In genomic region chr10:128504641-128505370, GRCm38 (mm10) we compare ENCODE assay signal across 9 mouse cellular contexts. TPM values are rescaled to one million over a fixed set of nuclear protein-coding genes. Genes with fewer than 3 reads are reported as not detected.
DNase-seq lines count a peak whose midpoint lies in the region; ATAC-seq and TF ChIP-seq lines count a peak whose summit lies in the region.
"Had no signal": no experiment of that assay in that cellular context is flagged by ENCODE, and none has a peak within 500 bp of the region (broad histone marks: within the 10 kb centered on the region; RNA-seq: fewer than 3 reads in every experiment).

No protein-coding gene starts in this region.

- no peaks in the 10 kb centered on the region for H3K9me3 ChIP-seq in neural tube, embryonic 13.5 days
- no peaks in the 10 kb centered on the region for H3K9me3 ChIP-seq in neural tube, embryonic 15.5 days (replicated peaks)
- H3K9me3 ChIP-seq in liver, embryonic 11.5 days (ENCODE audit: control insufficient read depth, low read length), result no peaks in the 10 kb centered on the region

- H3K9ac ChIP-seq in neural tube, embryonic 13.5 days, result 0 out of 2 replicates have a peak overlapping the region, but pooled peaks have one; percentile 23
- no peak overlapping the region for H3K9ac ChIP-seq in neural tube, embryonic 15.5 days (replicated peaks)
- peak overlapping the region; percentile 46 for H3K9ac ChIP-seq in liver, embryonic 11.5 days (ENCODE audit: low read depth, low read length)

- intact Hi-C loops in left cerebral cortex, postnatal 10 days (cut with DNase I), result loop anchor here (5.0 kb wide), 1 partner anchor 167 kb away; the partner anchor contains the start of gene Suox

- 78% methylated on average over 9 of the region's 9 CpGs for WGBS in neural tube, embryonic 13.5 days
- 81% methylated on average over 9 of the region's 9 CpGs for WGBS in neural tube, embryonic 15.5 days
- WGBS in bone marrow, adult 2 months, result 1% methylated on average over 9 of the region's 9 CpGs
- WGBS in liver, embryonic 11.5 days, result 40% methylated on average over 9 of the region's 9 CpGs

- H3K27ac ChIP-seq in neural tube, embryonic 13.5 days (replicated peaks), result no peak overlapping the region
- no peak overlapping the region for H3K27ac ChIP-seq in neural tube, embryonic 15.5 days (replicated peaks)
- peak overlapping the region; percentile 85 for H3K27ac ChIP-seq in bone marrow, adult 2 months (ENCODE audit: control insufficient read depth, insufficient read depth, low read depth, low read length, poor library complexity)
- peak overlapping the region; percentile 70 for H3K27ac ChIP-seq in liver, embryonic 11.5 days (ENCODE audit: low read depth, low read length)
- H3K27ac ChIP-seq: kidney, postnatal 0 days had no signal

- TF ChIP-seq CTCF in bone marrow, adult 2 months (IDR thresholded peaks at IDR 0.05; ENCODE audit: control insufficient read depth, insufficient read depth, low read length), result no peak

- no peak for DNase-seq in liver, embryonic 11.5 days (ENCODE audit: low spot score)
- DNase-seq in natural killer cell, adult 2 months (ENCODE audit: low spot score in 2 of 2), result peak; percentile 72 to 78
- no peak for DNase-seq in layer of hippocampus, postnatal 14 days (ENCODE audit: low spot score in 2 of 2)
- DNase-seq in left cerebral cortex, postnatal 10 days (ENCODE audit: extremely low spot score in 1 of 2, low spot score in 2 of 2), result no peak
- DNase-seq: adrenal gland, adult 8-10 months had no signal

- H3K4me1 ChIP-seq in neural tube, embryonic 13.5 days (replicated peaks), result no peaks in the 10 kb centered on the region
- H3K4me1 ChIP-seq in neural tube, embryonic 15.5 days, result 0 out of 2 replicates have a peak, but pooled peaks cover 4% of the 10 kb centered on the region
- peaks cover 7% of the 10 kb centered on the region for H3K4me1 ChIP-seq in bone marrow, adult 2 months (ENCODE audit: control insufficient read depth, insufficient read depth, low read length)
- H3K4me1 ChIP-seq in liver, embryonic 11.5 days (replicated peaks; ENCODE audit: control insufficient read depth, insufficient read depth, low read length), result peaks cover 11% of the 10 kb centered on the region

- TF ChIP-seq POLR2A in bone marrow, adult 2 months (IDR thresholded peaks at IDR 0.05; ENCODE audit: borderline replicate concordance, control insufficient read depth, low read depth, low read length), result no peak

- H3K4me2 ChIP-seq in neural tube, embryonic 13.5 days, result no peak overlapping the region
- H3K4me2 ChIP-seq in neural tube, embryonic 15.5 days, result no peak overlapping the region
- peak overlapping the region; percentile 33 for H3K4me2 ChIP-seq in liver, embryonic 11.5 days

- H3K36me3 ChIP-seq in neural tube, embryonic 13.5 days, result peaks cover 6% of the 10 kb centered on the region
- 0 out of 2 replicates have a peak, but pooled peaks cover 7% of the 10 kb centered on the region for H3K36me3 ChIP-seq in neural tube, embryonic 15.5 days
- H3K36me3 ChIP-seq in liver, embryonic 11.5 days (ENCODE audit: control insufficient read depth, insufficient read depth, low read length), result peaks cover 6% of the 10 kb centered on the region

- H3K4me3 ChIP-seq in neural tube, embryonic 13.5 days, result no peak overlapping the region
- H3K4me3 ChIP-seq in neural tube, embryonic 15.5 days (replicated peaks), result no peak overlapping the region
- H3K4me3 ChIP-seq in bone marrow, adult 2 months (replicated peaks; ENCODE audit: control insufficient read depth, low read depth, low read length), result peak overlapping the region; percentile 6
- no peak overlapping the region for H3K4me3 ChIP-seq in liver, embryonic 11.5 days (ENCODE audit: low read depth, low read length)

- H3K27me3 ChIP-seq in neural tube, embryonic 13.5 days, result no peaks in the 10 kb centered on the region
- no peaks in the 10 kb centered on the region for H3K27me3 ChIP-seq in neural tube, embryonic 15.5 days (replicated peaks)
- no peaks in the 10 kb centered on the region for H3K27me3 ChIP-seq in liver, embryonic 11.5 days (replicated peaks; ENCODE audit: control insufficient read depth, insufficient read depth, low read length)

- no peak for ATAC-seq in neural tube, embryonic 13.5 days (ENCODE audit: low read depth)
- ATAC-seq in neural tube, embryonic 15.5 days (ENCODE audit: low FRiP score), result no peak
- ATAC-seq in liver, embryonic 11.5 days (replicated peaks; ENCODE audit: low FRiP score), result peak; percentile 27; the same call in 1 of the 2 replicates

RNA-seq across cellular contexts. Expression of gene Myl6b, which starts 6.3 kb away (rescaled TPM):
- 4.1 and 5.0 TPM in 2 replicates for polyA plus RNA-seq in neural tube, embryonic 13.5 days (2015; fragmentation: Nextera tagmentation; extraction: Ambion mirVana)
- polyA plus RNA-seq in neural tube, embryonic 15.5 days (2015; fragmentation: Nextera tagmentation; extraction: Ambion mirVana), result 7.0 and 7.7 TPM in 2 replicates
- polyA plus RNA-seq in bone marrow, adult 2 months (2011; ENCODE audit: insufficient read depth, insufficient read length, low replicate concordance, missing spikeins), result 0.79 and 2.4 TPM in 2 replicates
- 3.9 and 4.2 TPM in 2 replicates for polyA plus RNA-seq in liver, embryonic 11.5 days (2014; fragmentation: Nextera tagmentation; extraction: Ambion mirVana)
- total RNA-seq in layer of hippocampus, postnatal 14 days (2021), result 10 to 100 TPM; 15.5 to 16.2 TPM
- 10 to 100 TPM; 30.9 to 34.1 TPM for total RNA-seq in left cerebral cortex, postnatal 10 days (2021)

RNA-seq across cellular contexts. Expression of gene Myl6, which starts 10.9 kb away (rescaled TPM):
- 1,017 and 1,105 TPM in 2 replicates for polyA plus RNA-seq in neural tube, embryonic 13.5 days (2015; fragmentation: Nextera tagmentation; extraction: Ambion mirVana)
- polyA plus RNA-seq in neural tube, embryonic 15.5 days (2015; fragmentation: Nextera tagmentation; extraction: Ambion mirVana), result 999 and 1,090 TPM in 2 replicates
- polyA plus RNA-seq in bone marrow, adult 2 months (2011; ENCODE audit: insufficient read depth, insufficient read length, low replicate concordance, missing spikeins), result 1,368 and 2,050 TPM in 2 replicates
- 639 and 685 TPM in 2 replicates for polyA plus RNA-seq in liver, embryonic 11.5 days (2014; fragmentation: Nextera tagmentation; extraction: Ambion mirVana)
- 100 to 1,000 TPM; 596 to 608 TPM for total RNA-seq in layer of hippocampus, postnatal 14 days (2021)
- 100 to 1,000 TPM; 602 to 610 TPM for total RNA-seq in left cerebral cortex, postnatal 10 days (2021)

RNA-seq across cellular contexts. Expression of gene Esyt1, which starts 20.9 kb away (rescaled TPM):
- 31.5 and 35.1 TPM in 2 replicates for polyA plus RNA-seq in neural tube, embryonic 13.5 days (2015; fragmentation: Nextera tagmentation; extraction: Ambion mirVana)
- polyA plus RNA-seq in neural tube, embryonic 15.5 days (2015; fragmentation: Nextera tagmentation; extraction: Ambion mirVana), result 20.7 and 30.0 TPM in 2 replicates
- polyA plus RNA-seq in bone marrow, adult 2 months (2011; ENCODE audit: insufficient read depth, insufficient read length, low replicate concordance, missing spikeins), result 26.2 and 36.1 TPM in 2 replicates
- polyA plus RNA-seq in liver, embryonic 11.5 days (2014; fragmentation: Nextera tagmentation; extraction: Ambion mirVana), result 19.1 TPM in 2 replicates
- 1 to 10 TPM; 8.6 to 9.1 TPM for total RNA-seq in layer of hippocampus, postnatal 14 days (2021)
- 1 to 10 TPM; 8.9 to 9.3 TPM for total RNA-seq in left cerebral cortex, postnatal 10 days (2021)

RNA-seq across cellular contexts. Expression of gene Zc3h10, which starts 42.8 kb away (rescaled TPM):
- 19.4 and 19.9 TPM in 2 replicates for polyA plus RNA-seq in neural tube, embryonic 13.5 days (2015; fragmentation: Nextera tagmentation; extraction: Ambion mirVana)
- 16.0 and 16.2 TPM in 2 replicates for polyA plus RNA-seq in neural tube, embryonic 15.5 days (2015; fragmentation: Nextera tagmentation; extraction: Ambion mirVana)
- 7.0 and 9.8 TPM in 2 replicates for polyA plus RNA-seq in bone marrow, adult 2 months (2011; ENCODE audit: insufficient read depth, insufficient read length, low replicate concordance, missing spikeins)
- polyA plus RNA-seq in liver, embryonic 11.5 days (2014; fragmentation: Nextera tagmentation; extraction: Ambion mirVana), result 9.9 and 11.1 TPM in 2 replicates
- 10 to 100 TPM in 1 of 2 experiments, 1 to 10 TPM in 1; 9.1 to 12.0 TPM for total RNA-seq in layer of hippocampus, postnatal 14 days (2021)
- total RNA-seq in left cerebral cortex, postnatal 10 days (2021), result 10 to 100 TPM; 10.8 to 10.9 TPM

RNA-seq across cellular contexts. Expression of gene Rpl41, which starts 44.3 kb away (rescaled TPM):
- polyA plus RNA-seq in neural tube, embryonic 13.5 days (2015; fragmentation: Nextera tagmentation; extraction: Ambion mirVana), result 2,522 and 2,730 TPM in 2 replicates
- polyA plus RNA-seq in neural tube, embryonic 15.5 days (2015; fragmentation: Nextera tagmentation; extraction: Ambion mirVana), result 2,372 and 2,481 TPM in 2 replicates
- 2,208 and 2,695 TPM in 2 replicates for polyA plus RNA-seq in bone marrow, adult 2 months (2011; ENCODE audit: insufficient read depth, insufficient read length, low replicate concordance, missing spikeins)
- 3,476 and 3,859 TPM in 2 replicates for polyA plus RNA-seq in liver, embryonic 11.5 days (2014; fragmentation: Nextera tagmentation; extraction: Ambion mirVana)
- total RNA-seq in layer of hippocampus, postnatal 14 days (2021), result 1,000 to 10,000 TPM; 1,911 to 2,072 TPM
- 1,000 to 10,000 TPM; 2,483 to 2,553 TPM for total RNA-seq in left cerebral cortex, postnatal 10 days (2021)

Comparison
In these comparisons a context has a peak if more than half of its experiments do, and no peak if none do; other contexts are left out.
1. H3K27ac ChIP-seq: peak in bone marrow, adult 2 months (single experiment) and liver, embryonic 11.5 days (single experiment); none in neural tube, embryonic 13.5 days (single experiment) and neural tube, embryonic 15.5 days (single experiment).
2. DNase-seq: peak in natural killer cell, adult 2 months (2 of 2); none in liver, embryonic 11.5 days (single experiment), layer of hippocampus, postnatal 14 days (0 of 2) and left cerebral cortex, postnatal 10 days (0 of 2).